Mouse (Mus musculus) brain, embryonic 14.5 days (tissue): ENCODE data around the gene Scn8a.

Experiments
- CTCF ChIP-seq: fragments of 200-500 bp; IDR thresholded peaks from 2 replicates; pipeline ENCODE4 v1.5.1; 2012; ENCODE audit warnings: inconsistent platforms, mild to moderate bottlenecking, moderate library complexity, borderline replicate concordance; ENCODE audit not compliant: insufficient read depth, insufficient read length; ENCODE audit errors: extremely low read depth
- POLR2A ChIP-seq: fragments of 200-500 bp; IDR thresholded peaks from 2 replicates; pipeline ENCODE4 v1.6.1; 2012; ENCODE audit warnings: mild to moderate bottlenecking, inconsistent platforms, borderline replicate concordance; ENCODE audit not compliant: poor library complexity, insufficient read depth, insufficient read length, severe bottlenecking; ENCODE audit errors: extremely low read depth

DNA sequence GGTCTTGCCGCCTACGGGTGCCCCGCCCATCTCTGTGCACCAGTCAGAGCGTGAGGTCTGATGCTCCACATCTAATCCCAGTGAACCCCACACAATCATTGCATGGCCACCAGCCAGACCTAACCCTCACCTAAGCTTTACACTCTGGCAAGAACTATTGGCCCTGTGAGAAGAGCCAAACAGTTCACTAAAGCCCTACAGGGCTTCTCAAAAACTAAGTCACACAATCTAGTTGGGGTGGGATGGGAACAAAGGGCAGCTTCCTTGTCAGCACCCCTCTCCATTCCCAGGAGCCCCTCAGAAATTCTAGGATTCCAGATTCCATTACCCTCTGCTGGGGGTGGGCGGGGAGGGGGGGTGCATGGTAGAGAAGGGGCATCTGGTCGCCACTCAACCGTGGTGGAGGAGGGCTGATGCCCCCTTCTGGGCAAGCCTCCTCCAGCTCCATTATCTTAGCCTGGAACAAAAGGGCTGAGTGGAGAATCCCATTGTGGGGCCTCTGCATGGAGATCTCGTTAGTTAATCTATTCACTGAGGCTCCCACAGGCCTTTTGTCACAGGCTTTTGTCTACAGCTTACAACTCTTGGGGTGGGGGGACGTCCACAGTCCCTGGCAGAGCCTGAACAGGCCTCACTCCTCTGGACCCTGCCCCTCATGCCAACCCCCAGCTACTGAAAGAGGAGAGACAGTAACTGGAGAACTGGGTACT, 190.1 kb downstream of the Scn8a start:
- TF ChIP-seq POLR2A (no peak), CTCF (no peak)
